Mouse (Mus musculus) heart, postnatal 25 days (tissue): ENCODE measurements around the gene Fau. TPM values are rescaled to one million over a fixed set of nuclear protein-coding genes. Genes with fewer than 3 reads are reported as not detected.

ENCODE experiments used
- DNase-seq: peaks from one replicate; pipeline ENCODE4 v3.0.0; 2022; ENCODE audit warnings: low spot score
- intact Hi-C: fragments of 180-260 bp; cut with DNase I; formaldehyde crosslinking; loops from one replicate; pipeline ENCODE4 v1.15.1; 2025
- total RNA-seq, 2 experiments: library from RNA; stranded (reverse); gene quantifications; 2 replicates each; pipeline ENCODE4 v1.2.3; 2021

The Fau gene
- total RNA-seq, 2 experiments from 2014 or later = 499 to 563 TPM

DNA sequence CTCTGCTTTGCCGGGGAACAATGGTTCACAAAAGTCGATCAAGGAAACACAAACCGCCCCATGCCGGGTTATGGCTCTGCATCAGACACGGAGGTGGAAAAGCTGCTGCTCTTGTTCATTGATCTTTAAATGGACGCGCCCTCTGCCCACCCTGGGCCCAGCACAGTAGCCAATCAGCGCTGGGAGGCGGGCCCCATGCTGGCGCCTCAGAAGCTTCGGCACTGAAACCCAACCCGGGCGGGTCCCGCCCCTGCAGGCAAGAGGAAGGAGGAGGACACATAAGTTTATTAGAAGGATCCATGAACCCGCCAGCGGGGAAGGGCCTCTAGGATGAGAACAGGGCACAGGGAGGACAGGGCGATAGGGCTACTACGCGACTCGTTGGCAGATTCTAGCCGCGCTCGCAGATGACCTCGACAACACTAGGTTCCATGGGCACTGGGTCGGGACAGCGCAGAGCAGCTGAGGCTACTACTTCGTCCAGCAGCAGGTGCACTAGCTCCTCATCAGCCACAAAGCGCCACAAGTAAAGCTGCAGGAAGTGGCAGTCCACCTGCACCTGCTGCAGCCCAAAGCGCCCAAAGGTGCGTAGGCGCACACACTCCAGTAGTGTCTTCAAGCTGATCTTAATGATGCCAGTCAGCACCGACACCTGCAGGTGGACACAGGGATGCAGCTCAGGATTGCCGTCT lies 10.2 kb downstream of the Fau start, which contains the start of gene Tm7sf2:
Gene Tm7sf2 (minus strand): TSS at position 650 of the 692 bp plus-strand sequence.
- DNase-seq = peak; percentile 86
- intact Hi-C loops = no loop called here

DNA sequence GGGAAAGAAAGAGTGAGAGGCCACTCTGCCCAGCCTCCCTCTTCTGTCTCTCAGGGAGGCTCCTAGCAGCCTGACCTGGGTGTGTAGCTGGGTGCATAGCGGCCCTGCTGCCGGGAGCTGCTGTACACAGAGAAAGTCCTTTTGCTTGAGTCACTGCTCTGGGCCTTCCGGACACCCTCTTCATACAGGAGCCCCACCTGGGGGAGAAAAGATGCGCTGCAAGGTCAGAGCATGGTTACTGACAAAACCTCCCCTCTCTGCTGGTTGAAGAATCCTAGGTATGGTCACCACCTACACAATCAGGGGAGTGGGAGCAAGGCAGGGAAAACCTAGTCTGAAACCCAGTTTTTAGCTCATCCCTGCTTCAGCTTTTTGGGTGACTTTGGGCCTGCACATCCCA lies 11.3 kb downstream of the Fau start:
- DNase-seq = no peak
- intact Hi-C loops = no loop called here

DNA sequence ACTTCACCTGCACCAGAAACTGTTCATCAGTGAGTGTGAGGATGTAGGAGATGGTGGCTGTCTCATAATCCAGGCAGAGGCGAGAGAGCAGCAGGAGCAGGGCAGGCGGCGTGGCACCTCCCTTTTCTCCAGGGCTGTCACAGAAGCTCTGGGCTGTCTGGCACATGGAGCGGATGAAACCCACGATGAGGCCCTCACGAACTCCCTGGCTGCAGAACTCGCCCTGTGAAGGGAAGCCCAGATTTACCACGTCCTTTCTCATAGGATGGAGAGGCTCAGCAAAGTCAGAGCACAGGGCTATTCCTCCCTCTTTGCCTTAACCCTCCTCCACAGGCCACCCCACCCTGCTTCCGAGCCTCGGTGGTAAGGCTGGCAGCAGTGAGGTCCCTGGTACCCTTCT lies 12.2 kb downstream of the Fau start:
- intact Hi-C loops = no loop called here
- DNase-seq = no peak

DNA sequence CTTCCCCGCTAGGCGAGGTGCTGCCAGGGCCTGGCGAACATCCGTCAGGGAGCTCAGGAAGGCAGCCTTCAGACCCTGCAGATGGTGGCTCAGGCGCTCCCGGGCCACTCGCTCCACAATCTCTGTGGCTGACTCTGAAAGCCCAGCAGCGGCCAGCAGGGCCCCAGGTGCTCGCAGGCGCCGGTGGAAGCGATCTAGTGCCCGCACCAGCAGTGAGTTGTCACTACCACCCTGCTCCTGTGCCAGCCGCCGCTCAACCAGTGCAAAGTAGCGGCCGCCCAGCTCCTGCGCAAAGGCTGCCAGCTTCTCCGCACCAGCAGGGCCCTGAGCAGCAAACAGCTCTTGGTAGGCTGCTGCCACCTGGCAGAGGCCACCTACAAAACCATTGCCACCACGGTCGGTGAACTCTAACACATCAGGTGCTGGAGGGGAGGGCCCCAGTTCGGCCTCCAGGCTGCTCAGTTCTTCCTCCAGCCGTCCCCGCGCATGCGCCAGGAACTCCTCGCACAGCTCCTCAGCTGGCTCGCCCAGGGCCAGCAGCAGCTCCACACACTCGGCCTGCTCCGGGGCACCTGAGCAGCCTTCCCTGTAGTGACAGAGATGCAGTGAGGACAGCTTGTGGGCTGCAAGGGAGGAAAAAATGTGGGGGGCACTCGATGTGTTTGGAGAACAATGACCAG lies 13.1 kb downstream of the Fau start:
- intact Hi-C loops = no loop called here
- no peak for DNase-seq

GRCm38 (mm10) chr19:6071261-6071660 lies 13.6 kb downstream of the Fau start:
- intact Hi-C loops = no loop called here
- no peak for DNase-seq

DNA sequence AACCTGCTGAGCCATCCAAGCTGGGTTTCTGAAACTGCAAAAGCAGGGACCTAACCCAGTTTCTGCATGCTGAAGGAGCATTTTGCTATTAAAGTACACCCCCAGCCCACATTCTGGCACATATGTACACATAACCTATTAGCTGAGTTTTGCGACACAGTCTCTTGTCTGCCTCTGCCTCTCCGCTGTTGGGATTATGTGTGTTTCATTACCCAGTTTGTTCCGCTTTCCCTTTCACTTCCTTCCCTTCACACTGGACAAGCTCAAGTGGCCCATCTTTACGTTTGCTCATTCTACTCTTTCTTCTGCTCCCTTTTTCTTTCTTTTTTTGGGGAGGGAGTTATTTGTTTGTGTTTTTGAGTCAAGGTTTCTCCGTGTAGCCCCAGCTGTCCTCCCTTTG lies 16.2 kb downstream of the Fau start:
- DNase-seq = no peak
- intact Hi-C loops = no loop called here

GRCm38 (mm10) chr19:6076564-6077393 lies 19.1 kb downstream of the Fau start, which contains the start of gene Vps51:
Gene Vps51, minus strand, starts transcription at chr19:6077231.
- peak; percentile 68 for DNase-seq
- intact Hi-C loops = no loop called here

DNA sequence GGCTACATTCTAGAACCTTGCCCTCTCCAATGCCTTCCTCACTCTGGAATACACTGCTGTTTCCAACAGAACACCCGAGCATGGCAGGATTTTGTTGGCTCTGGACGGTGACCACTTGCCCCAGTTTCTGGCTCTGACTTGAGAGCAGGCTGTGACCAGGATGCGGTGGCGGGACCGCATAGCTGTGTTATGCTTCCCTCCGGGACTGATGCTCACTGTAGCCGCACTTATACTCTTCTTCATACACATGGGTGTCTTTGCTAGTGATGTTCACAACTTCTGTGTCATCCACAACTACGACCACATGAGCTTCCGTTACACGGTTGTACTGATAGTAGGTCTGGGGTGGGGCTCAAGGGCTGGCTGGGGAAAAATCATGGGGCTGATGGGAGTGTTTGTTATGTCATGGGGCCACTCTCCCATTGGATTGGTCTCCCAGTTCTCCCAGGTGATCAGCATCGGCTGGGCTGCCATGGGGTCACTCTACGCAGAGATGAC lies 22.4 kb downstream of the Fau start, which contains the start of gene Tmem262:
Gene Tmem262 (plus strand): TSS at position 51 of the 498 bp plus-strand sequence.
- intact Hi-C loops = loop anchor here (10.0 kb wide), 1 partner anchor 255 kb away; the partner anchor contains the start of gene Men1
- DNase-seq = no peak

DNA sequence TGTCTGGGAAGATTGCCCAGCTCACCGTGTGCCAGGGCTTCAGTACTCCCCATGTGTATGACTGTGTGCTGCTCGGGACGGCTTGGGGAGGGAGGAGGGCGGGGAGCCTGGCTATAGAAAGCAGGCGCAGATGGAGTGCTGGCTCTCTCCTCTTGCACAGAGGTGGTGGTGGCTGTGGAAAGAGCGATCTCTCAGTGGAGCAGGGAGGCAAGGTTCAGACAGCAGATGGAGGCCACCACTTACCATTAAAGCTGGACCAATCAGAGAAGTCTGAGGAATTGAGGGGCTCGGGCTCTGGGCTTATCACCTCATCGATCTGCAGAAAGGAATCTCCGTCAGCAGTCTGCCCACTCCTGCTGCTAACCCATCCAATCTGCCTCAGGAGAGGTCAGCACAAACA lies 24.5 kb downstream of the Fau start, which contains the start of gene Gm28374:
Gene Gm28374 (minus strand): TSS at position 101 of the 400 bp plus-strand sequence.
- no peak for DNase-seq
- intact Hi-C loops = loop anchor here (10.0 kb wide), 1 partner anchor 253 kb away; the partner anchor contains the start of gene Men1

GRCm38 (mm10) chr19:6084478-6085248 lies 27.0 kb downstream of the Fau start, which contains the start of the genes Zfpl1 and Cdca5:
Gene Zfpl1, minus strand, starts transcription at chr19:6084956.
Gene Cdca5, plus strand, starts transcription at chr19:6084983.
- DNase-seq = peak; percentile 93
- intact Hi-C loops = loop anchor here (1.0 to 10.0 kb wide), 2 partner anchors 26 to 250 kb away; partner anchors contain the start of gene Men1

DNA sequence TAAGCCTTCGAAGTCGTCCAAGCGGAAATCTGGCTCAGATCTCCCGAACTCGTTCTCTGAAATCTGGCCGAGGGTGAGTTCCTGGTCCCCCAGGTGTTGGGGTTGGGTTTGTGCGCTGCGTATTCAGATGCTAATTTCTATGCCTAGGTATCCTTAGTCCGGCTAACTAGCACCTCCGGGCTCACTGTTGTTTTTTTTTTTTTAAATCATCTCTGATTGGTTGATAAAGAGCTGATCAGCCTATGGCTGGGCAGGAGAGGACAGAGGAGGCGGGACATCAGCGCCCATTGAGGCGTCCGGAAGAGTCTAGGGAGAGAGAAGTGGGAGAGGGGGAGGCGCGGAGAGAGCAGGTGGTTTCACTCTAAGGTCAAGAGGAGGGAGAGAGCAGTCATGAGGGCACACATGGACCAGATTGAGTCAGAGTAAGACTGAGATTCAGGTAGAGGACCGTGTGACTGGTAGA lies 27.8 kb downstream of the Fau start:
- intact Hi-C loops = loop anchor here (10.0 kb wide), 1 partner anchor 249 kb away; the partner anchor contains the start of gene Men1
- no peak for DNase-seq

DNA sequence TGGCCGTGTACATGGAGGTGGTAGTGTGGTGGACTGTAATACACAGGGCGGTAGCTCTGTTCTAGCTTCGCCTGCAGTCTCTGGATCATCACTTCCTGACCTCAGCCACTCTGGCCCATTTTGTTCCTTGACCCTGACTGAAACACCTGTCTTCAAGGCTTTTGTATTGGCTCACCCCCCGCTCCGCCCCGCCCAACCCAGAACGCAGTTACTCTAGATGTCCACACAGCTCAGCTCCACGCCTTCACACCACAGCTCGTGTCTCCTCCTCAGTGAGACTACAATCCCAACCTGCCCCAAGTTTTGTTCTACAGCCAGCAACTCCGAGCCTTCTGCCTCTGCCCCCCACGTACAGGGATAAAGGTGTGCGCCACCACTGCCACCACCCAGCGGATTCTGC lies 31.2 kb downstream of the Fau start:
- intact Hi-C loops = loop anchor here (10.0 kb wide), 1 partner anchor 246 kb away; the partner anchor contains the start of gene Men1
- DNase-seq = no peak

DNA sequence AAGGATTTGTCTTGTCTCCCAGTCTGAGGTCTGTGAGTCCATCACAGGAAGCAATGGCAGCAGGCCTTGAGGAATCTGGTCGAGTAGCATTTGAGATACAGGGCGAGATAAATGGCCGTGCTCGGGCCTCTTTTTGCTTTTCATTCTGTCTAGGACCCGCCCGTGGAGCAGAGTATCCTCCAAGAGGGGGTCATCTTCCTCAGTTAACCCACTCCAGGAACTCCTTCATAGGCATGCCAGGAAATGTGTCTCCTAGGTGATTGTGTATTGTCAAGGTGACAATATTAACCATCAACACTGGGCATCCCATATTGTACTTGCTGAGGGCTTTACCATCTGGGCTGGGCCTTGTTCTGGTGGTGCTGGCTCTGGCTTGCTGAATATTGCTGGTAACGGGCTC lies 36.5 kb downstream of the Fau start, which contains the start of gene AC131692.1:
Gene AC131692.1 (plus strand): TSS at position 301 of the 400 bp plus-strand sequence.
- intact Hi-C loops = no loop called here

GRCm38 (mm10) chr19:6097847-6098246 lies 40.2 kb downstream of the Fau start:
- intact Hi-C loops = no loop called here
- DNase-seq = no peak

More for the DNA sequence above, 36.5 kb downstream of the Fau start, which contains the start of gene AC131692.1:
- DNase-seq = no peak

DNA sequence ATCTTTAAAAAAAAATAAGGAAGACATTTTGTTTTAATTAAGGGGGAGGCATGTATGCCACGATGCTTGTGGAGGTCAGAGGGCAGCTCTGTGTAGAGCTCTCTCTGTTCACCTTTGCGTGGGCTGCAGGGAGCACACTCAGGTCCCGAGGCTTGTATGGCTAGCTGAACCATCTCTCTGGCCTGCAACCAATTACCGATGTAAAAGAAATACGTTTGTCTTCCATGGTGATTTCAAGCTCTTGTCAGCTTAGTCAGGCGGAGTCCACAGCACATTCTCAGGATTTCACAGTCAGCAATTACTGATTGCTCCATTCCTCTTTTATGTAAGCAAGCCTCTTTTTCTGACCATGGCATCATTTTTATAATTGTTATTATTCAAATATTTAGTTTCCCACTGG lies 43.5 kb downstream of the Fau start:
- intact Hi-C loops = no loop called here
- no peak for DNase-seq

DNA sequence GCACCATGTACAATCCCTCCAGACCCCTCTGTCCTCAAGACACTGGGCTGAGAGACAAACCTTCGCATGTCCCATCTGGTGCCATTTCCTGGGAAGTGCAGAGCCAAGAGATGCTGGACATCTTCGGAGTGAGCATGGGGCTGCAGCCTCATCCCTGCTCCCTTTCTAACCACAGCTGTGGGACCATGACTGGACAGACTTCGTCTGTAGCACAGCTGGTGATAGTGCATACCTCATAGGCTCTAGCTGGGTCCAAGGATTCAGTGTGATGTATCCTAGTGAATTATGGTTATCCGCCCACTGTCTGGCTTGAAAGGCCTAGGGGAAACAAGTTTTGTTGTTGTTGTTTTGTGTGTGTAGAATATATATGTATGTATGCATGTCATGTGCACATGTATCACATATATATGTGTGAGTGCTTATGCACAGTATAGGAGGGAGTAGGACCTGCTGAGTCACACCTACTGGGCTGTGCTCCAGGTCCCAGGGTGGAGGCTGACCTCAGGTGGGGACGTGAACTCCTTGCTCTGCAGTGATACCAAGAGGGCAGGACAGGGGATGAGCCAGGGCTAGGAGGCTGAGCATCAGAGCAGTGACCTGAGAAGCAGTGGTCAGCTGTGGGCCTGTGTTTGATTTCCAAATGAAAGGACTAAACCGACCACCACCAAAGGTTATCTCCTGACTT lies 44.7 kb downstream of the Fau start:
- intact Hi-C loops = no loop called here

DNA sequence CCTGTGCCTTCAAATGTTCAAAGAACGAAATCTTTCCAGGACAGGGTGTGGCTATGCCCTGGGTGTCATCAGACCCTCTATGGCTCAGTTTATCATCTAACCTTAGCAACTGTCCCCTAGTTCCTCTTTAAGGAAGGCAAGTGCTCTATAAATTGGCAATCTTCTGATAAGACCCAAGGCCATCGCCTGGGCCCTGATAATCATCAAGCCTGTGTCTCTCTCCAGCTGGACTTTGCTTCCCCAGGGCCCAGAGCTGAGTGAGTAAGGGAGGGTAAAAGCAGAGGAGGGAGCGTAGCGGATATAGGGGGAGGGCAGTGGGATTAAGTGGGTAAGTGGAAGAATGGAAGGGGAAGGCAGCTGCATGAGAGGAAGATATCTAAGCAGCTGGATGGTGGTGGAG lies 46.8 kb downstream of the Fau start:
- no peak for DNase-seq
- intact Hi-C loops = no loop called here

More for the DNA sequence above, 44.7 kb downstream of the Fau start:
- no peak for DNase-seq

DNA sequence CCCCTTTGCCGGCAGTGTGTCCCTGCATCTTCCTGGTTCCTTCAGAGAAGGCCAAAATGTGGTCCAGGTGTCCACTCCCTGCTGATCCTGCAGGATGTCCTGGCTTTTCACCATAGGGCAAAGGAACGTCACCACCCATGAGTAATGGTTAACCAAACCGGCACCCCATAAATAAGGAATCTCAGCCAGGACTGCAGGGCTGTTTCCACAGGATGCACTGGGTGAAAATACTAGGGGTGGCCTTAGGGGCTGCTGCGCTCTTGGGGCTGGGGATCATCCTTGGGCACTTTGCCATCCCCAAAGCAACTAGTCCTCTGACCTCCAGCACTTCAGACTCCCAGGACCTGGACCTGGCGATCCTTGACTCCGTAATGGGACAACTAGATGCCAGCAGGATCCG lies 47.9 kb downstream of the Fau start, which contains the start of gene Naaladl1:
Gene Naaladl1 (plus strand): TSS at position 197 of the 400 bp plus-strand sequence.
- no peak for DNase-seq
- intact Hi-C loops = no loop called here
